Mouse (Mus musculus): ENCODE results near the gene March11.

The March11 gene

GRCm38 (mm10) chr15:26374232-26374631 lies 65.4 kb downstream of the March11 start:
- no peak for DNase-seq (ENCODE audit: low spot score)

- no peak for DNase-seq (ENCODE audit: low spot score)
These were observed 66.1 kb downstream of the March11 start for GRCm38 (mm10) chr15:26374946-26375345.

GRCm38 (mm10) chr15:26377355-26377754 lies 68.5 kb downstream of the March11 start:
- no peak for DNase-seq (ENCODE audit: low spot score)

- DNase-seq (ENCODE audit: low spot score) = no peak
These were observed 70.0 kb downstream of the March11 start for GRCm38 (mm10) chr15:26378879-26379278.

GRCm38 (mm10) chr15:26379831-26380230 lies 71.0 kb downstream of the March11 start:
- no peak for DNase-seq (ENCODE audit: low spot score)

- no peak for DNase-seq (ENCODE audit: low spot score)
These were observed 72.0 kb downstream of the March11 start for GRCm38 (mm10) chr15:26380844-26381243.

- no peak for DNase-seq (ENCODE audit: low spot score)
These were observed 81.2 kb downstream of the March11 start for GRCm38 (mm10) chr15:26390001-26390400.

- DNase-seq (ENCODE audit: low spot score) = no peak
These were observed 87.7 kb downstream of the March11 start for GRCm38 (mm10) chr15:26396556-26396955.

- DNase-seq (ENCODE audit: low spot score) = no peak
These were observed 116.4 kb downstream of the March11 start for GRCm38 (mm10) chr15:26425284-26425683.

GRCm38 (mm10) chr15:26426231-26426630 lies 117.4 kb downstream of the March11 start:
- DNase-seq (ENCODE audit: low spot score) = no peak

GRCm38 (mm10) chr15:26430565-26430964 lies 121.7 kb downstream of the March11 start:
- no peak for DNase-seq (ENCODE audit: low spot score)

- DNase-seq (ENCODE audit: low spot score) = peak; percentile 32
These were observed 123.8 kb downstream of the March11 start for GRCm38 (mm10) chr15:26432676-26433075.

- DNase-seq (ENCODE audit: low spot score) = no peak
These were observed 126.9 kb downstream of the March11 start for GRCm38 (mm10) chr15:26435725-26436124.

GRCm38 (mm10) chr15:26437113-26437512 lies 128.3 kb downstream of the March11 start:
- no peak for DNase-seq (ENCODE audit: low spot score)
